Mouse (Mus musculus): ENCODE results near the gene Kntc1.

DNA sequence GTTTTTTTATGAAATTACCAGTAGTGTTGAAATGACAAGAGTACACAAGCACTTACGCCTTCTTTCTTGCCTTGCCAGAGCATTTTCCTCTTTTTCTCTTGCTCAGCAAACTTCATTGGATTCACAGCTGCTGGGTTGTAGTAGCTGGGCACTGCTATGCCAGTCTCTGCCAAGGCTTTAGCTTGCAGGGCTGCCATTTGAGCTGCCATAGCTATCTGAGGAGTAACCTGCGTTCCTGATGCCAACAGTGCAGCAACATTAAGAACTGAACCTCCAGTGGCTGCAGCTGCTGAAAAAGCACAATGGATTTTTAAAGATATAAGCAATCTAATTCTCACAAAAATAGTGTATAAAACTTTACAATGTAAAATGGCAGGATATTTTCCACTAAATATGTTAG, 18.5 kb upstream of the Kntc1 start:
- TF ChIP-seq POLR2A (IDR thresholded peaks at IDR 0.05; ENCODE audit: insufficient read depth, low read length): no peak
- TF ChIP-seq EP300 (IDR thresholded peaks at IDR 0.05; ENCODE audit: insufficient read depth, low read depth, low read length): no peak

Data from ES-Bruce4 (cell line).